Mouse (Mus musculus) heart, adult 9 months (tissue): ENCODE data around the gene Aadac.

ENCODE experiments used
- DNase-seq, 2 experiments: peaks; one replicate each; pipeline ENCODE4 v3.0.0; 2022; ENCODE audit warnings: low spot score in 2 of 2

The Aadac gene

DNA sequence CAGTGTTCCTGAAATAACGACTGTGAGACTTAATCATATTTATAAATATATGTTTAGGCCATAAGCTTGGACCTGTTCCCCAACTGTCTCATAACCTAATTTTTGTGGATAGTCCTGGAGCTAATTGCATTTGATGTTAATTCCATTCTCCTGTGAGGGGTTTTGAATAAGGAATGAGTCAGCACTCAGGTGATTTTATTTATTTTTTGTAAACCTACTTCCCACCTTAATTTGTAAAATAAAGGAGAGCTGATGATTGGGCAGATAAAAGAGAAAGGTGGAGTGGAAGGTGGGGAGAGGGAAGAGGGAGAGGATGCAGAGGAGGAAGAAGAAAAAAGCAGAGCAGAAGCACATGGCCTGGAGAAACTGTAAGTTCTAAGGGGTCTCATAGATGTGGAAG, at the start of gene Aadac:
Gene Aadac (plus strand): TSS at position 301 of the 400 bp plus-strand sequence.
- DNase-seq: no peak

DNA sequence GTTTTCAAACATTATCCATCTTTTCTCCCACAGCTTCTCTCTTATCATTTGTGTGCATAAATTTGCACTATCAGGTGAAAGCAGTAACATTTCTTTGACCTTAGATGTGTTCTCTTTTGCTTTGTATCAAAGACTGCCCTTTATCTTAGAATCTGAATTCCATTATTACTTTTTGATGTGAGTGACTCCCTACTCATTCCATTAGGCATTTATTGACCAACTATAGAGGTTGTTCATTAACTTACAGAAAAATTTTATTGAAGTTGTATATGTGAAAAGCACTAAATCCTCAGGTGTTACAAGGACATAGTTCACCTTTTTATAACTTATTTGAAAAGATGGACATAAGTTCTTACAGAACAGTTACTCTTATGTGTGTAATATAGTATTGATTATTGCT, 21.9 kb upstream of the Aadac start:
- no peak for DNase-seq

DNA sequence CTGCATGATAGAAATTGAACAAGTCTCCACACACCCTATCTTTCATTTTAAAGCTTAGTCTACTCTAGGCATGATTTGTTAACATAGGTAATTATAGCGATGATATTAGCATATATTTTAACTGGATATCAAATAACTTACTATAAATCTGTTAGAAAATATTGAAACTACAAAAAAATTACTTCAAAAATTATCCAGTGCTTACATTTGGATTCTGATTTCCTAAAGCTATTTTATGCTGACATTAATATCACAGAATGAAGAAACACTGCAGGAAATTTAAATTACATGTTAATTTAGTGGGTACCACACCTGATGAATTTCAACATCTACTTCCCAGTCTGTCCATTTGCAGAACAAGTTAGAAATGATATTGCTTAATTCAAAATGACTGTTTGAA, 19.1 kb upstream of the Aadac start, which contains the start of gene Aadacl2:
Gene Aadacl2 (plus strand): TSS at position 301 of the 400 bp plus-strand sequence.
- no peak for DNase-seq

DNA sequence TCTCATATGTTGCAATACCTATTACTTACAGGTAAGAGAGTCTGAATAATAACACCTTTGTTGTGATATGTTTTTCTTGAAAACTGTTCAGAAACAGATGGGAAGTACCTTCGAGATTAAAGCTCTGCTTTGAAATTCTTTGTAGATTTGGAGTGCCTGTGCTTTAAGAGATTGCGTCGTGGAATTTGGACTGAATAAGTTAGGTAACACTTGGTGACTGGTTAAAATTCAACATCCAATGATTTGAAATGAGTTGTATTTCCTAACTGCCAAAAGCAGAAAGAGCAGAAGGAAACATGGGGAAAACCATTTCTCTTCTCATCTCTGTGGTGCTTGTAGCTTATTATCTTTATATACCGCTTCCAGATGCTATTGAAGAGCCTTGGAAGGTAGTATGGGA, 6.0 kb downstream of the Aadac start:
- DNase-seq: no peak

DNA sequence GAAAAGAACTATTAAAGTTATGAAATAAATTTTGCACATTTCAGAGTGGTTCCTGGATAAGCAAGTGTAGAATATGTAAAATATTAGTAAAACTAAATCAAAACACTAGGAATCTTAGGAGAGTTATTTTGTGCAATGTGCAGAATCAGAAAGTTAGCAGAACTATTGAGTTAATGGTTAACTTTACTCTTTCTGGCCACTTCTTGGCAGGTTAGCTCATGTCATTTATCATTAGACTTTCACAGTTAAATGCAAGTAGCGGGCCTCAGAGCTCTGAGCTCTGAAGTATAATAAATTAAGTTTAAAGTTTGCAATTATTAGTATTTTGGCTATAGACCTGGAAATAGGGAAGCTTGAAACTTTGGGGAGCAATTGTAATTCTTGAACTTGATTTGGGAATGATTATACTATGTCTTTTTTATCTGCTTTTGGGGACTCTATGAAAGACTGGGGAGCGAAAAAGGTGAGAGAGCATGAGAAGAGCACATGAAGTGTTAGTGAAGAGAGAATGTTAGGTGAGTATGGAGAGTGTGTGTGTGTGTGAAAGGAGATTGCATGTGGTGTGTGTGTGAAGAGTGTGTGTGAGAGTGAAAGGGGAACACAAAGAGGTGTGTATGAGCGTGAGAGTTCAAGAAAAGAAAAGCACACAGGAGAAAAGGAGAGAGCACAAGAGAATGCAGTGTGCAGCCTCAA, 20.9 kb downstream of the Aadac start:
- DNase-seq: no peak

DNA sequence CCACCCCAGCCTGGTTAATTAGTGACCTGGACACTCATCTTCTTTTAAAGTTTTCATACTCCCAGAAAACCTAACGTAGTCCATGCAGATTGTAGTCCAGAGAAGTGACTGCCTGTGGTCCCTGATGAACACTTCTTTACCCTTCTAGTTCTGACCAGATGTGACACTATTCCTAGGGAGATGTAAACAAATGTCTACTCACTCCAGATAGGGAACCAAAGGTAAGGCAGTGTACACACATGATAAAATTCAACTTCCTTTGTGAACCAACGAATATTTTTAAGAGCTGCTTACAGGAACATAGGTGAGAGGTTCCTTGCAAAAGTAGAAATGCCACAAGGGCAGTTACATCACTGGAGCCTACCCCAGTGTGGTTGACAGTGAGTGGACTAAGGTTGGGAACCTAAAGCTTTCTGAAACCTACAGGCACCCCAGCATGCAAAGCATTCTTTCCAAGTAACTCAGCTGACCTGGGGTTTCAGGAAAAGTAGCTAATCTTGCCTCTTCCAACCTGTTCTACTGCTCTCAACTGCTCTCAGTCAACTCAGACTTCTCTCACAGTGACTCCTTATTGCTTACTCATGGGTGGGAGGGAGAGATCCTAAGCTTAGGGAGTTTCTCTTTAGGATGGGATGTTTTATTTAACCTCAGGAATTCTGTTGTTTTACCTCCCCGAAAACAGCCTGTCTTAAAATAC, 27.9 kb downstream of the Aadac start:
- no peak for DNase-seq

DNA sequence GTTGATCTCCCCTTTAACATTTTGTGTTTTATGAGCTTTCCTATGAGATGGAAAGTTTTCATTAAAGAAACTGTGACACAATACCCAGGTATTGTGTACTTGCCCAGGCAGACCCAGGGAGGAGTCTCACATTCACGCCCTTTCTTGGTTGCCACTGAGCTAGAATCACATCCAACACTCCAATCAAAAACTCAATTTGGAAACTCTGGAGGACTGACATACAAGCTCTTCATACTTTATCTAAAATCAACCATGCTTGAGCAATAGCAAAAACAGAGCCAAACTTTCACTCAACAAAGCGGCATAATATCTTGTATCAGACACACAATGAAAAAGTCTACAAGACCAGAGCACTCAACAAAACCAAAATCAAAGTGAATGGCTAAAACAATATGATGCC, 28.4 kb downstream of the Aadac start:
- DNase-seq: no peak

DNA sequence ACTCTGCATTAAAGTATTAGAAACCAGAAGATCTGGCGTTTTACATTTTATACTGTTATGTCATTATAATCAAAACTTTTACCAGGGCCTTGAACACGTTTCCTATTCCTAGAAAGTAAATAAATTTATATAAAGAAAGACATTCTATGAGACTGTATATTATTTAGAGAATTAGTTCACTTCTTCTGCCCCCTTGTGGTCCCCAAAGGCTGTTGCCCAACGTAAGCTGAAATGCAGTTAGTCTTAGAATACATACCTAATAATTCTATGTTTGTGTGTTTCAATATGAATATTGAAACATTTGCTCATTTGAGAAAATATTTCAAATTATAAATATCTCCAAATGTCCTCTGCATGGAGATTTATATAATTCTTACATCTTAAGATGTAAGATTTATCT, 30.9 kb downstream of the Aadac start:
- no peak for DNase-seq

DNA sequence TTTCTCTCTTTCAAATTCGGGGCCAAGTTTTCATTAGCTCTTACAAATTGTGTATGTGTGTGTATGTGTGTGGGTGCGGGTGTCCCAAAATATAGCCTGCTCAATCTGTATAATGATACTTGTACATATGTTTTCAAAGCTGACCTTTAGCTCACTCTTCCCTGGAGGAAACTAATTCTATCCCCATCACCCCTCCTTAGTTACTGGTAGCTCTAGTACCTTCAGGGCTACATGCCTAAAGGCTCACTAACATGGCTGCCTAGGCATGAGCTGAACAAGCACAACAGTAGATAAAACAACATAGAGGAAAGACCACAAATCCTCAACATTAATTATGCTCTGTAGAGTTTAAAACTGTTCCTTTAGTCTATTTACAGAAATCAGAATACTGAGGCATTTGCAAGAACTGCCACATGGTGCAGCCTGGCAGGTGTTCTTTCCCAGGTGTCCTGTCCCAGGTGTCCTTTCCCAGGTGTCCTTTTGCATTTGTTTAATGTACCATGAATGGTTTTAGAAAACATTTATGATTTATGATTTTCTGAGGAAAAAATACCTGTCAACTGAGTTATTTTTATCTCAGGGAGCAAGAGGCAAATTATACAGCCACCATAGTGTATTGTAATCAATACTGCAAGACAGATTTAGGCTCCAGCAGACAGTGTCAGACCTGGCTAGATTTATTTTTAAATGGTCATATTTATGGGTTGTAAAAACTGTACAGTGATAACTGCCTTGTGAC, 31.7 kb downstream of the Aadac start:
- DNase-seq: no peak

DNA sequence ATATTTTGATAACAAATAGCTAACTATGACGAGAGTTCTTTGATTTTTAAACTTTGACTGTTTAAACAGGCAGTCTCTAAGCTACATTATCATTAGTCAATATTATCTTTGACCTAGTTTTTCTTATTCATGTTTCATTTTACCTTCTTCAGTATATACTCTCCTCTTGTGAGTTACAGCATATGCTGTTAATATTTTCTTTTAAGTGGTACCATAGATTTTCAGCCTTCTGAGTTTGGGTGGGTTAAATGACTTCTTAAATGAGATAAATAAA, 32.2 kb downstream of the Aadac start:
- no peak for DNase-seq

DNA sequence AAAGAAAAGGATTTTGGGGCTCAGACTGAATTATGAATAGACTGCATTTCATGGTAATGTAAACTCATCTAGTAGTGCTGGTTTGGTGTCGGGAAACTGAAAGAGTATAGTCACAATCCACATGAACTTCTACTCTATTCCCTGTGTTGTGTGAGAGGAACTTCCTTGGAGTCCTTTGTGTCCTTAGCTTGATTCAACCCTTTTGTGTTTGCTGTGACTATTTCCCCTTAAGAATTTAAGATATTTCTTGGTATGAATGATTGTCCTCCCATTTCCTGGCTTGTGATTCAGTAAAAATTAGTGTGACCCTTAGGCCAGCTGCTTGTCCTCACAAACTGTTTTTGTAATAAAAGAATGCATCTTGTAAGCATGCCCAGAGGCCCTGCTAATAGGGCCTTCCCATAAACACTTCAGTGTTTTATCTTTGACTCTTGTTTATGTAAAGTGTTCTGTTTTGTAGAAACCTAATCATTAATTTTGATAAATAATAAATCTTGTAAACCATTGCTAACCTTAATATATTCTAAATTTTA, 53.4 kb downstream of the Aadac start:
- DNase-seq: peak; percentile 56

DNA sequence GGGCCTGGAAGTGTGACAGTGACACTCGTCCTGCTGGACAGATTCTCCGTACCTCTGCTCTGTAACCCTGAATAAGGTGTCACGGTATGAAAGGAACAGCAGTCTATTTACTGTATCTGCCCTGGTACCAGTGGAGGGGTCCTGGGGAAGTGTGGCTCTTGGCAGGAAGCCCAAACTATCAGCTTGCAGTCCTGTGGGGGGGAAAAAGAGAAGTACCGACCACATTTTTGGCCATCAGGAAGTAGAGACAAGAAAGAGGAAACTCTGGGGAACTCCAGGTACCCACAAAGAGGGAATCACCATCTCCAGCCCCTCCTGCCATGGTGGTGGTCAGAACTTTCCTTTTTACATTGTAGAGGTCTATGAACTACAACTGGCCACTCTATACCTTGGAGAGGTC, 55.1 kb downstream of the Aadac start:
- peak in 1 of 2 experiments; percentile 32 for DNase-seq

DNA sequence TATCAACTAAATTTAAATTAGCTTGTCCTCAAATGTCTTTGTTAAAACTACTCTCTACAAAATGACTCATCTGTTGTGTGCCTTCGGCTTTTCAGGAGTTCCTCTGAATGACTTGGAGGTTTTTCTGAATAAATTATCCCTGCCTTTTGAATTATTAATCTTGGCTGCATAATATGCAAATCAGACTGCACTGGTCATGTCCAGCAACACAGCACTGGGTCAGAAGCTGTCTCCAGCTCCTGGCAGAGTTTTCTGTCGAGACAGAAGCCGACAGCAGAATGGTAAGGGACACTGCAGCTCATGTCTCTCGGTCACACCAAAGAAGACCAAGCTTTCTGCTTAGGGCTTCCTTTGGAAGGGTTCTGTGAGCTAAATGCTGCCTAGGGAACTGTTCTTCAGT, 56.1 kb downstream of the Aadac start, which contains the start of gene Sucnr1:
Gene Sucnr1 (plus strand): TSS at position 222 of the 400 bp plus-strand sequence.
- DNase-seq: peak; percentile 6 to 15

DNA sequence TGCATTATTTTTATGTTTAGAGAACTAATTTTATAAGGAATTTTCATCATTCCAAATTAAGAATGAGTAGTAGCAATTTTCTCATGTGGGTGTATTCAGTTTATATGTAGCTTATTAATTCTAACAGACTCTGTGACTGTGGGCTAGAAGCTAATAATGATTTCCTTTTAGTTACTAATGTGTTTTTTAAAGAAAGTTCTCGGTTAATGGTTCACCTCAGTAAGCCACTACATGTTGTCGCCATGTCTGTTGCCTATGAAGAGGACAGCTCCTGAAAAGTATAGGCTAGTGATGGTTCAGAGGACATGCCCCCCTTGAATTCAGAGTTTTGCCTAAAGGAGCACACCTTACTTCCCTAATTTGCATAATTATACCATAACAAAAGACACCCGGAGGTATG, 57.2 kb downstream of the Aadac start:
- DNase-seq: no peak

DNA sequence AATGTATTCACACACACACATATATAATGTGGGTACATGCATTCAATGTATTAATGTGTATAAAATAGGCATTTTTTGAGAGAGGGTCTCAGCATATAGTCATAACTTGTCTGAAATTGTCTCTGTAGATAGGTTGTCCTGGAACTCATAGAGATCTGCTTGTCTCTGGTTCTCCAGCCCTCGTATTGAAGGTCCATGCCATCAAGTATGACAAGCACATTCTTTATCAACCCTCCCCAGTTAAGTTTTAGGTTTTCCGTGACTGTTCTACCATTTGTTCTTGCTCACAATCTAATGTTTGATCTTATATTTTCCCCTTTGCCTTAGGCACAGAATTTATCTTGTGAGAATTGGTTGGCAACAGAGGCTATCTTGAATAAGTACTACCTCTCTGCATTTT, 60.2 kb downstream of the Aadac start:
- no peak for DNase-seq
